Mouse (Mus musculus) gastrocnemius, postnatal 36 days (tissue): ENCODE data around the gene Svs1. TPM values are rescaled to one million over a fixed set of nuclear protein-coding genes. Genes with fewer than 3 reads are reported as not detected.
A peak's percentile ranks its signal among the peaks of the same experiment; 100 is the strongest.

Experiments used
- DNase-seq, 2 experiments: peaks; one replicate each; pipeline ENCODE4 v3.0.0; 2022
- intact Hi-C: fragments of 180-260 bp; cut with DNase I; formaldehyde crosslinking; loops from one replicate; pipeline ENCODE4 v1.15.1; 2025
- total RNA-seq, 2 experiments: library from RNA; stranded (reverse); gene quantifications; 2 replicates each; pipeline ENCODE4 v1.2.3; 2021

The Svs1 gene
- total RNA-seq, 2 experiments from 2014 or later = not detected

DNA sequence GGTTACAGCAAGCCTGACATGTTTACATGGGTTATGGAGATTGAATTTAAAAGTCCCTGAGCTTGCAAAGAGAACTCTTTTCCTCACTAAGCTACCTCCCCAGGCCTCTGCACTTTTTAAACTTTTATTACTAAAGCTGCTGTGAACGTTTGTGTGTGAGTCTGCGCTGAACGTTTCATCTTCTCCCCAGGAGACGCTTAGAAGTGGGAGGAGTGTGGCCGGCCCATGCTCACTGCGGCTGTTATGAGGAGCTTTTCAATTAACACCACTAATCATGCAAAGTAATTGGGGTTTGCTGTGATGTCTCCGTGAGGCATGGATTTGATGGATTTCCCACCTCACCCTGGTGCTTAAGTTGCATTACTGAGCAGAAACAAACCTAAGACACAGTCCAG lies 22.5 kb downstream of the Svs1 start:
- DNase-seq = no peak
- intact Hi-C loops = no loop called here

DNA sequence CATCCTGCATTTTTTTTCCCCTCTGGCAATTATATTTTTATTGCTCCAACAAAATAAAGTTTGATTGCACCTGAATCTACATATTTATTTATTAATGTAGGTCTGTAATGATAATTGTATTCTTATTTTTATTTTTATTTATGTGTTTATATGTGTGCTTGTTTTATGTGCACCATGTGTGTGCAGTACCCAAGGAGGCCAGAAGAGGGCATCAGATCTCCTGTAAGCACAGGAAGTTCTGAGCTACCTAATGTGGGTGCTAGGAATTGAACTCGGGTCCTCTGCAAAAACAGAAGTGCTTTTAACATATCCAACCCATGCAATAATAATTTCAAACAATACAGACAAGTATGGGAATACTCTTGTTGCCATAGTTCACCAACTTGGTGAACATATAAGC lies 23.0 kb downstream of the Svs1 start:
- intact Hi-C loops = no loop called here
- DNase-seq = no peak

DNA sequence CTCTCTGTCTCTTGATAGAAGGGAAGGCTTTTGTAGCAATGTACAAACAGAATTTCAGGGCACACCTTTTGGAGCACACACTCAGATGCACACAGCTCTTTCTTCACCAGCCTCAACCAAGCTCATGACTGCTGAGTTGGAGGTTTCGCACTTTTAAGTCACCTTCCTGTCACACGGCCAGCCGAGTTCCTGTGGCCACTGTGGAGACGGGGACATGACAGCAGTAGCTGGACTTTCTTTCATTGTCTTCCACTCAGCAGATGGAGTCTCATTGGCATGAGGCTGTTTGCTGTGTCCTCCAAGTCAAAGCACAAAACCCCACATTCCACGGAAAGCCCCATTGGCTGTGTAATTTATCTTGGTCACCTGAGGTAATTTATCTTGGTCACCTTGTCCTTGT lies 24.5 kb downstream of the Svs1 start:
- no peak for DNase-seq
- intact Hi-C loops = no loop called here

DNA sequence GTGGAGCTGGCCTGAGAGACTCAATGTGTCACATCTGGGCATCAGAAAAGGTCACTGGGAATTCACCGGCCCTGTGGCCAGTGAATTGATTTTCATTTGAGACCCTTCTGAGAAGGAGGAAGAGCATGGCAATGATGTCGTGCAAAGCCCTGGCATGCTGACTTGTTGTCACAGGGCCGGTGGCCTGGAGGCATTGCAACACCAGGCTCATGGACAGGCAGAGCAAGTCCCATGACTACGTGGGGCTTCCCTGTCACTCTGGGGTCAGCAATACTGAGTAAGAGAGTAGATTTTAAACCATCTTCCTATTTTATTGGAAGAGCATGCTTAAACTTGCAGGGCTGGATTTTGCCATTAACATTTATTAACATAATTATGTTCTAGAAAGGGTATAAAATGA lies 26.4 kb downstream of the Svs1 start:
- no peak for DNase-seq

DNA sequence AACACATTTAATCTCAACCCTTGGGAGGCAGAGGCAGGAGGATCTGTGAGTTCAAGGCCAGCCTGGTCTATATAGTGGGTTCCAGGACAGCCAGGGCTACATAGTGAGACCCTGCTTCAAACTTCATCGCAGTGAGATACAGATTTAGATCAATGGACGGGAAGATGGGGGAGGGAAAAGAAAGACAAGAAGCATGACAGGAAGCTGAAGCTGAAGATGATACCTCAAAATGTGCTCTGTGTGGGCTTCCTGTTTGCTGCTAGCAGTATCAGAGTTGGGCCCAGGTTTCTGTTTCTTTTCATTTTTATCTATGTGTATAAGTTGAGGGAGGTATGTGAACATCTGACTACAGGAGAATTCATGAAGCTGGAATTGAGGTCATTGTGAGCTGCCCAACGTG lies 26.8 kb downstream of the Svs1 start:
- intact Hi-C loops = no loop called here
- no peak for DNase-seq

More for the DNA sequence above, 26.4 kb downstream of the Svs1 start:
- intact Hi-C loops = no loop called here

GRCm38 (mm10) chr6:49017150-49017549 lies 30.5 kb downstream of the Svs1 start:
- intact Hi-C loops = no loop called here
- DNase-seq = no peak

DNA sequence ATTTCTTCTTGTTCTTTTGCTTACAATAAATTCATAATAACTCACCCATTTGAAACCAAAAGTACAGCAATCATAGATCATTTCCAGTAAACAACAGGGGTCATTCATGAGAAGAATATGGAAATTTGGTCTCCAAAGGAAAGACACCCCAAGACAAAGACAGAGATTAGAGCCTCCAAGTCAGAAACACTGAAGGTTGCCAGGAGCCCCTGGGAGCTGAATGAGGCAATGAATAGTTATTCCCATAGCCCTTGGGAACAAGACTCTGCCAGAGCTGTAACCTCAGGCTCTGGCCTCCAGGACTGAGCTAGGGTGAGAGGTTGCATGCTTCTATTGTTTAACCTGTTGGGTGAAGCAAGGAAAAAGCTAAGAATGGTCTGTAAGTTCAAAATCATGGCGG lies 32.7 kb downstream of the Svs1 start:
- no peak for DNase-seq
- intact Hi-C loops = no loop called here

DNA sequence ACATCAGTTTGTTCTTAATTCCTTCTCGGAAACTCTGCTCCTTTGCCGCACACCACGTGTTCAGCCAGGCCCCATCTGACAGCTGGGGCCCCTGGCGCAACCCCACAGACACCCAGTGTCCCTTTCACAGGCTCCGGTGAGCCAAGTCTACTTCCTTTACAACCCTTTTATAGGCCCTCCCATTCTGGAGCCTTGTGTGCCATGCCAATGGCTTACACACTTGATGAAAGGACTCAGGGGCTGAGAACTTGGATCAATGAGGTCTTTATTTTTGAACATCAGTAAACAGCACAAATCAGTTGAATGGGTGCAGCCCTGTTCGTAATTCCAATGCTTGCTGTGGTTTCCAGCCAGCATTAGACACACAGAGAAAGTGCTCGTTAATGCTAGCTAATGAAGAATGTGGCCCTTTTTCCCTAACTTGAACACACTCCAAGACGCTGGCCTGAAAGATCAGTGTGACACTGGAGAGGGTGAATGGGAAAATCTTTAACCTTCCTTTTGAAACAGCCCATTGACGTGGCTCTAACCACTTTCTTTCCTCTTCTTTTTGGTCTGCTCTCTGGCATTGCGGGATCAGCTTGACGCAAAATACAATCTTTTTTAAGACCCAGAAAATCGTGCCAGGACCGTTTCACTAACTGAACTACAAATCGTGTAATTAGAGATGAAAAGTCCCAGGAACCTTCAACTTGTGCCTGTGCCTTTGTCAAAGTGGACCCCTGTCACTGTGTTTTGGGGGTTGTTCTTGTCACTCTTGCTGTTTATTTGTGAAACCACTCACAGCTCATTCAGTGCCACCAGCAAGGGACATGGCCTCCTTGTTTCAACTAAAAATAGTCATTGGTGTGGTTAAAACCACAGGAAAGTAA lies 34.7 kb downstream of the Svs1 start:
- intact Hi-C loops = no loop called here
- no peak for DNase-seq

DNA sequence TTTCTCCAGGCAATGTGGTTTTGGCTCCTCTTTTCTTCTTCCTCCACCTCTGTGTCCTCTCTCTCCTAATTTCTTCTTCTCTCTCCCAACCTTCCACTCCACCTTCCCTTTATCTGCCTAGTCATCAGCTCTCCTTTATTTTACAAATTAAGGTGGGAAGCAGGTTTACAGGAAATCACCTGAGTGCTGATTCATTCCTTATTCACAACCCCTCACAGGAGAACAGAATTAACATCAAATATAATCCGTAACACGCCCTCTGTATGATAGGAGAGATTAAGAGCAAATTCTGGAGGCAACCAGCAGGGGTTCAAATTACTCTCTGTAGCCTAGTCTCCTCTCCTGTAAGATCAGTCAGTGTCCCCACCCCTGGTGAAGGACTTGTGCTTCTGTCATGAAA lies 35.7 kb downstream of the Svs1 start:
- intact Hi-C loops = no loop called here
- DNase-seq = no peak

- intact Hi-C loops = no loop called here
- no peak for DNase-seq
Measured at GRCm38 (mm10) chr6:49023315-49023714, 36.7 kb downstream of the Svs1 start.

DNA sequence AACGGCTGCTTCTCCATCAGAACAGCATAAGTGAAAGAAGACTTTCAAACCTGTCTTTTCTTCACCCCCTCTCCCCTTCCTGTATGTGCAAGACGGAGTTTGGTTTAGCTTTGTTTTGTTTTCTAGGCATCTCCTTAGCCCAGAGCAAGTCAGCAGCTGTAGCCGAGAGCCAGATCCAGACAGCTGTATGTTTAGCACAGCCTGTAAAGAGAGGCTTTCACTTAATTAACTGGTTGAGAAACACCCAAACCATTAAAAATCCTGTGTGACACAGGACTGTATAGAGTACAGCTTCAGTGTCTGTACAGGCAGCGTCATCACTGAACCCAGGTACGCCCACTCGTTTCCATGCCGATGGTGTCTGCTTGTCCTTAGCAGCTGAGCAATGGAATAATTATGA lies 38.6 kb downstream of the Svs1 start:
- intact Hi-C loops = no loop called here
- DNase-seq = no peak

DNA sequence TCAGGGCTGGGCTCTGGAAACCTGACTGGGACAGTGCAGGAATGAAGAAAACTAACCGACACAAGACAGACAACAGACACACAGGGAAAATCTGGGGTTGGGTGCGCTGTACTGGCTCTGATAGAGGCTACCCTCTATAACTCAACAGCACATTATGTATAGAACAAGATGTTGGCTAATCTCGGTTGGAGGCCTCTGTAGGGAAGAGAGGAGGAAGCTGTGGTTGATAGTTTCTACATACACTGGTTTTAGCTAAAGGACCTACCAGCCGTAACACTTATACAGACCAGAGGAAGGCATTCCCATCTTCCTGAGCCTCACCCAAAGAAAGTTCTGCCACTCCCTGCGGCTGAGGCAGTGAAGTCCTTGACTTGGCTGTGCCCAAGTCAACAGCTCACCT lies 39.8 kb downstream of the Svs1 start:
- intact Hi-C loops = no loop called here

GRCm38 (mm10) chr6:49028019-49028418 lies 41.4 kb downstream of the Svs1 start:
- DNase-seq = peak in 1 of 2 experiments; percentile 6
- intact Hi-C loops = no loop called here

More for the DNA sequence above, 39.8 kb downstream of the Svs1 start:
- no peak for DNase-seq

GRCm38 (mm10) chr6:49028708-49029107 lies 42.0 kb downstream of the Svs1 start:
- intact Hi-C loops = no loop called here
- DNase-seq = peak in 1 of 2 experiments; percentile 4

DNA sequence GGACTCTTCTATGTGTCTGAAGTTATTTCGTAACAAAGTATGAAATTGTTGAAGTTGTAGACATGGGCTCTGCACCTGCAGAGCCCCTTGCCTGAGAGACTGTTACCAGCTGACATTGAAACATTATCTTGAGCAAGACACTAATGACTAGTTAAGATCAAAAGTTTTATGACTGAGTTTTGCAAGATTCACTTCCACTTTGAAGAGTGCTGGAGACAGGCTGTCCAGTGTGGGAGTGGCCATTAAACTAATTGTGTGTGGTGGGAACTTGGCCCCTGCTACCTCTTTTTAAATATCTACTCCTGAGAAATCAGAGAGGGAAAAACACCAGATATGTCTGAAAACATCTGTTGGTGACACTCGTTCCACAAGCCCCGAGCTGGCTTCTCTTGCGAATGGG lies 44.6 kb downstream of the Svs1 start:
- DNase-seq = no peak
- intact Hi-C loops = no loop called here

DNA sequence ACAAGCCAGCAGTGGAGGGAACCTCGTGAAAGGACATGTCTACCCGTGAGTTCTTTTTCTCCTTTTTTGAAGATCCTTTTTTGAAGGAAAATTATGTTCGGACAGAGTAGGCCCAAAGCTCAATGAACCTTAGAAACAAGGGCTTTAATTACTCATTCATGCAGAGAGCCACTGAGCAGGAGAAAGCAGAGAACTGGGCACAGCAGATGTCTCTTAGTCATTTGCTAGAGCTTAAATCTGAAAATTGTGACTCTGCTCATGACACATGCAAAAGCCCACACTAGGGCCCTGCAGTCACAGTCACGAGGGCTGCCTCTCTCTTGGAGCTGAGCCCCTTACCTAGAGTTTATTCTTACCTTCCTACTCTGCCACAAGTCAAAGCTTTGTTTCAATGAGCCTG lies 46.1 kb downstream of the Svs1 start:
- intact Hi-C loops = no loop called here
- DNase-seq = no peak

- intact Hi-C loops = no loop called here
- DNase-seq = peak in 1 of 2 experiments; percentile 17
Measured at GRCm38 (mm10) chr6:49036275-49037267, 49.9 kb downstream of the Svs1 start, which contains the start of gene Gpnmb. Gene Gpnmb (plus strand): TSS chr6:49036546.

GRCm38 (mm10) chr6:49037268-49037662 lies 50.6 kb downstream of the Svs1 start:
- intact Hi-C loops = no loop called here
- no peak for DNase-seq

DNA sequence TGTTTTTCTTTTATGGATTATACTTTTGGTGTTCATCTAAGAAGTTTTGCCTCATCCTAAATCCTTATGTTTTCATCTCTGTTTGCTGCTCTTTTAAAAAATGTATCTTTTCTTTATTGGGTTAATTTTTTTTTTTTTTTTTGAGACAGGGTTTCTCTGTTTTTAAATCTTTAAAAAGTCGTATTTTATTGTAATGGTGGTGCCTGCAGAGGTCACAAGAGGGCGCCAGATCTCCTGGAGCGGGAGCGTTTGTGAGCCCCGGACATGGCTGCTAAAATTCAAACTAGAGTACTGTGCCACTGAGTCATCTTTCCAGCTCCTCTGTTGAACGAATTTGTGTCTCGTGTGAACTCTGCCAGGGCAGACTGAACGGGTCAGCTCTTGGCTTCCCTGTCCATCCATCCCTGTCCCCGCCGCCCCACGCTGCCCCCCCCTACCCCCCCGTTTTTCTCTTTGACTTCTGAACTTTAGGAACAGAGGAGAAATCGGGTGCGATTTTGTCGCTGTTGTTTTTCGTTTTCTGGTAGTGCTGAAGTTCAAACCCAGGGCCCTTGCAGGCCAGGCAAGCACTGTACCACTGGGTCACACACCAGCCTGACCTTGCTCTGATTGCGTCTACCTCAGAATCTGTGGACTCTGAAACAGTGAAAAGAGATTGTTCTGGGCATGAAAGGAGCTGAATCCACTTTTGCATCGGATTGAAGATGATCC lies 53.0 kb downstream of the Svs1 start:
- peak; percentile 26 to 41 for DNase-seq
- intact Hi-C loops = loop anchor here (10.0 kb wide), 1 partner anchor 355 kb away; the partner anchor contains the start of gene Stk31
